In genomic region chr5:120687484-120687851, GRCm38 (mm10) we compare ENCODE assay signal across 24 mouse cellular contexts. TPM values are rescaled to one million over a fixed set of nuclear protein-coding genes. Genes with fewer than 3 reads are reported as not detected.
"Had no signal": no experiment of that assay in that cellular context is flagged by ENCODE, and none has a peak within 500 bp of the region (broad histone marks: within the 10 kb centered on the region; RNA-seq: fewer than 3 reads in every experiment).

No protein-coding gene starts in this region.

- H3K9me3 ChIP-seq: midbrain, embryonic 10.5 days; midbrain, embryonic 12.5 days; neural tube, embryonic 12.5 days; stomach, embryonic 15.5 days had no signal

- H3K4me2 ChIP-seq: lung, embryonic 14.5 days; midbrain, embryonic 12.5 days; neural tube, embryonic 12.5 days; stomach, embryonic 15.5 days had no signal

- H3K4me3 ChIP-seq: midbrain, embryonic 10.5 days; midbrain, embryonic 12.5 days; myocyte; neural tube, embryonic 12.5 days; stomach, embryonic 15.5 days had no signal

- H3K27ac ChIP-seq: liver, embryonic 14.5 days; midbrain, embryonic 10.5 days; midbrain, embryonic 12.5 days; neural tube, embryonic 12.5 days; stomach, embryonic 15.5 days; stomach, postnatal 0 days had no signal

- H3K9ac ChIP-seq: liver, embryonic 14.5 days; lung, embryonic 14.5 days; midbrain, embryonic 12.5 days; neural tube, embryonic 12.5 days; stomach, embryonic 15.5 days had no signal

- DNase-seq: lung, adult 18-20 months; lung, embryonic 14.5 days; lung, postnatal 10 days; lung, postnatal 4 days; midbrain, embryonic 14.5 days; right cerebral cortex, postnatal 25 days; right cerebral cortex, postnatal 4 days; thymus, adult 2 months; thymus, postnatal 25 days; thymus, postnatal 4 days had no signal

- H3K36me3 ChIP-seq: midbrain, embryonic 10.5 days; midbrain, embryonic 12.5 days; neural tube, embryonic 12.5 days; stomach, embryonic 15.5 days had no signal

- ATAC-seq: midbrain, embryonic 16.5 days had no signal

RNA-seq across cellular contexts. Expression of gene Dtx1, which starts 24.3 kb away (rescaled TPM):
- polyA plus RNA-seq: liver, embryonic 16.5 days; myocyte had no signal

RNA-seq across cellular contexts. Expression of gene Rasal1, which starts 38.9 kb away (rescaled TPM):
- total RNA-seq: megakaryocyte, adult 5-6 weeks; megakaryocyte-erythroid progenitor cell, adult 5-6 weeks had no signal
- polyA plus RNA-seq: lung, embryonic 14.5 days; midbrain, embryonic 12.5 days had no signal

RNA-seq across cellular contexts. Expression of gene Cfap73, which starts 53.4 kb away (rescaled TPM):
- total RNA-seq: megakaryocyte, adult 5-6 weeks; megakaryocyte-erythroid progenitor cell, adult 5-6 weeks; neutrophil, adult 5-6 weeks had no signal
- polyA plus RNA-seq: liver, embryonic 14.5 days; liver, embryonic 16.5 days; lung, embryonic 14.5 days; midbrain, embryonic 10.5 days; midbrain, embryonic 12.5 days; midbrain, embryonic 14.5 days; myocyte; neural tube, embryonic 12.5 days; small intestine, adult 2 months; stomach, embryonic 15.5 days; urinary bladder, adult 2 months had no signal
